Mouse (Mus musculus) liver, adult 2 months (tissue): Measurements from ENCODE around the gene Ifitm1.

Experiments used
- CTCF ChIP-seq: fragments of 200-500 bp; IDR thresholded peaks from 2 replicates; pipeline ENCODE4 v1.5.1; 2011; ENCODE audit warnings: low read depth, low read length, control low read depth
- POLR2A ChIP-seq: fragments of 200-500 bp; IDR thresholded peaks from 2 replicates; pipeline ENCODE4 v1.6.1; 2011; ENCODE audit warnings: low read length, control low read depth; ENCODE audit not compliant: insufficient read depth; ENCODE audit errors: extremely low read depth

DNA sequence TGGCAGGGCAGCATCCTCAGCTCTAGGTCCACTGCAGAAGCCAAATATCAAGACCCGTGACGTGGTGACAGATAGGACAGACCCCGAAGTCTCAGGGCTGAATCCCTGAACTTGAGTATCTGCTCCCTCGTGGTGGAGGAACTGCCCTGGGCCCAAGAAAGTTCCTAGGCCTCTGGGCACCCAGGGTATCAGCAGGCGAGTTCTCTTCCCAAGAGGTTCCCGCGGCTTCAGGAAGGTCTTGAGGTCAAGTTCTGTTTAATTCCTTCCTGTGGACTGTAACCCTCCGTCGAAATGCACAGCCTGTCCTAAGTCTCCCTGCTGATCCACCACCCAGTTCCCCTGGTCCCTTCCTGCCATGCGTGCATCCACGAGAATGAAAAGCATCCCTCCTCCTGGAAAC, 13.9 kb upstream of the Ifitm1 start:
- no peak for TF ChIP-seq CTCF
- TF ChIP-seq POLR2A = no peak
